Mouse (Mus musculus): ENCODE data around the gene Serpinf2. TPM values are rescaled to one million over a fixed set of nuclear protein-coding genes. Genes with fewer than 3 reads are reported as not detected.
A peak's percentile ranks its signal among the peaks of the same experiment; 100 is the strongest.

Serpinf2 gene
- polyA plus RNA-seq, 1 experiment from 2014 or later: 631 TPM

DNA sequence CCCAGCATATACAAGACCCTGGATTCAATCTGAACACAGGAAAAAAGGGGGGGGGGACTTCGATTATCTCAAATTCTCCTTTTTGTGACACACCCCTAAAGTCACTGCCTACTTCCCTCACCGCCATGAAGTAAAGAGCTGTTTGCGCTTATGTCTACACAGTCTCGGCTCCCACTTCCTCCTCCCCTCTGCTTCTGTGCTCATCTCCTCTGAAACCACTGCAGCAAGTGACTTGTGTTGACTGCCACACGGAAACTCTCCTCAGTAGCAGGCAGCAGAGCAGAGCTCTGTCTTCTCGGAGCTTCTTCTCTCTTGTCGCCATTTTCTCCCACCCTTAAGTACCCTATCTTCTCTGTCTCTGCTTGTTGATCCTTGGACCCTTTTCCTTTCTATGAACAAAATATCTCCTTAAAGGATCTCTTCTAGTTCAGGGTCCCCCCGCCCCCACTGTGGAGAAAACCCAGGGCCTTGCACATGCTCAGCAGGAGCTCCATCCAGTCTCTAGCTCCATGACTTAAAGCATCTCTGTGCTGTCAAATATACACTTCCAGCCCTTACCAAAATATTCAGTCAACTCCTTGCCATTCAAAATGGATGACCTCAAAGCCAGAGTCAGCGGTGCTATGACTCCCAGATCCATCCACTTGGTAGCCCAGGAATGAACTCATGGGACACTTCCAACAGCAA, 10.2 kb downstream of the Serpinf2 start:
- H3K4me2 ChIP-seq: 0 out of 2 replicates have a peak overlapping the region, but pooled peaks have one; percentile 2
- peaks cover 4% of the 10 kb centered on the region; the same call in 1 of the 2 replicates for H3K27me3 ChIP-seq
- peak overlapping the region; percentile 51 for H3K27ac ChIP-seq (replicated peaks)
- no peak for ATAC-seq (ENCODE audit: insufficient read depth)
- 30% methylated on average over 9 of the region's 9 CpGs for WGBS (ENCODE audit: insufficient replicate concordance)
- H3K9ac ChIP-seq: no peak overlapping the region
- H3K9me3 ChIP-seq (replicated peaks): no peaks in the 10 kb centered on the region
- H3K4me1 ChIP-seq (replicated peaks): peaks cover 13% of the 10 kb centered on the region; the same call in 1 of the 2 replicates
- no peak overlapping the region for H3K4me3 ChIP-seq (replicated peaks)
- H3K36me3 ChIP-seq (replicated peaks): peaks cover 30% of the 10 kb centered on the region

DNA sequence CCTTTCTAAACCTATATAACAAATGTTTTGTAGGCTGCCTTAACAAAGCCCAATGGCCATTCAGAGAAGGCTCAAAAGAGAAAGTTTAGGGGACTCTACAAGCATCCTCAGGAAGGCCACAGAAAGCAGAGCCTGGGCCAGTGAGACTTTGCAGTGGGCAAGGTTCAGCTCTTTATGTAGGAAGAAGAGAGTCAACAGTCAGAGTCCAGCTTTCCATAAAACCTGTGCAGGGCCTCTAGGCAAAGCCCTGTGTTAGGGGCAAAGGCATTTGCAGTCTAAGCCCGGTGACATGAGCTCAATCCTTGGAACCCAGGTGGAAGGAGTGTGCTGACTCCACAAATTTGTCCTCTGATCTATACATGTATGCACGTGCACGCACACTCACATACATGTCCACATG, 14.9 kb downstream of the Serpinf2 start:
- Histone ChIP-seq H3K36me3 (replicated peaks) (no peaks in the 10 kb centered on the region), H3K27me3 (peaks cover 13% of the 10 kb centered on the region), H3K4me2 (no peak overlapping the region), H3K9ac (no peak overlapping the region), H3K27ac (replicated peaks) (no peak overlapping the region; the same call in 1 of the 2 replicates), H3K4me1 (replicated peaks) (peaks cover 29% of the 10 kb centered on the region), H3K4me3 (replicated peaks) (no peak overlapping the region), H3K9me3 (replicated peaks) (no peaks in the 10 kb centered on the region)
- ATAC-seq (ENCODE audit: insufficient read depth): peak; percentile 50
- WGBS (ENCODE audit: insufficient replicate concordance): 70% methylated on average over 3 of the region's 3 CpGs

DNA sequence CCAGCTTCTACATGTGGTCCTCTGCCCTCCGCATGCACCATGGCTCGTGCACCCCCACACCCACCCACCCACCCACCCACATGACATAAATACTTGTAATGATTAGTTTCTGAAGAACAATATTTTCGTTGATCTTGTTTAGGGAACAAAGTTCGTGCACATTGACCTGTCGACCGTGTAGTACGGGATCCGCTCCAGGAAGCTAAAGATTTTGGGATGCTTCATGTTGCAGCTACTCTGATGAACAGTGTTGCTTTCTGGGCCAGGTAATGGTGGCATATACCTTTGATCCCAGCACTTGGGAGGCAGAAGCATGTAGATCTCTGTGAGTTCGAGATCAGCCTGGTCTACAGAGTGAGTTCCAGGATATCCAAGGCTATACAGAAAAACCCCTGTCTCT, 15.4 kb downstream of the Serpinf2 start:
- H3K9ac ChIP-seq: no peak overlapping the region
- no peak overlapping the region for H3K27ac ChIP-seq (replicated peaks)
- H3K27me3 ChIP-seq: peaks cover 13% of the 10 kb centered on the region
- H3K9me3 ChIP-seq (replicated peaks): no peaks in the 10 kb centered on the region
- H3K4me1 ChIP-seq (replicated peaks): peaks cover 26% of the 10 kb centered on the region; the same call in 1 of the 2 replicates
- no peaks in the 10 kb centered on the region for H3K36me3 ChIP-seq (replicated peaks)
- no peak overlapping the region for H3K4me2 ChIP-seq
- 66% methylated on average over 9 of the region's 9 CpGs for WGBS (ENCODE audit: insufficient replicate concordance)
- no peak for ATAC-seq (ENCODE audit: insufficient read depth)
- H3K4me3 ChIP-seq (replicated peaks): no peak overlapping the region

DNA sequence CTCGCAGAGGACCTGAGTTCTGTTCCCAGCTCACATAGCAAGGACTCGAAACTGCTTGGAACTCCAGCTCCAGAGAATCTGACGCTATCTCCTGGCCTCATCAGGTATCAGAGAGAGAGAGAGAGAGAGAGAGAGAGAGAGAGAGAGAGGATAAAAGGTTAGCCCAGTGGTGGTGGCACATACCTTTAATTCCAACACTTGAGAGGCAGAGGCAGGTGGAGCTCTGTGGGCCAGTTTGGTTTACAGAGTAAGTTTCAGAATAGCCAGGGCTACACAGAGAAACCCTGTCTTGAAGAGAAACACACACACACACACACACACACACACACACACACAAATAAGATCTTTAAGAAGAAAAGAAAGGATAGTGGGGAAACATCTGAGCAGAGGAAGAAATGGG, 16.3 kb downstream of the Serpinf2 start:
- no peak overlapping the region for H3K9ac ChIP-seq
- ATAC-seq (ENCODE audit: insufficient read depth): no peak
- H3K4me1 ChIP-seq (replicated peaks): peaks cover 22% of the 10 kb centered on the region; the same call in 1 of the 2 replicates
- H3K27me3 ChIP-seq: peaks cover 13% of the 10 kb centered on the region
- H3K4me2 ChIP-seq: peak overlapping the region; percentile 18; the same call in 1 of the 2 replicates
- 57% methylated on average over 3 of the region's 3 CpGs for WGBS (ENCODE audit: insufficient replicate concordance)
- no peak overlapping the region for H3K4me3 ChIP-seq (replicated peaks)
- H3K27ac ChIP-seq (replicated peaks): no peak overlapping the region; the same call in 1 of the 2 replicates
- no peaks in the 10 kb centered on the region for H3K36me3 ChIP-seq (replicated peaks)
- H3K9me3 ChIP-seq (replicated peaks): no peaks in the 10 kb centered on the region

DNA sequence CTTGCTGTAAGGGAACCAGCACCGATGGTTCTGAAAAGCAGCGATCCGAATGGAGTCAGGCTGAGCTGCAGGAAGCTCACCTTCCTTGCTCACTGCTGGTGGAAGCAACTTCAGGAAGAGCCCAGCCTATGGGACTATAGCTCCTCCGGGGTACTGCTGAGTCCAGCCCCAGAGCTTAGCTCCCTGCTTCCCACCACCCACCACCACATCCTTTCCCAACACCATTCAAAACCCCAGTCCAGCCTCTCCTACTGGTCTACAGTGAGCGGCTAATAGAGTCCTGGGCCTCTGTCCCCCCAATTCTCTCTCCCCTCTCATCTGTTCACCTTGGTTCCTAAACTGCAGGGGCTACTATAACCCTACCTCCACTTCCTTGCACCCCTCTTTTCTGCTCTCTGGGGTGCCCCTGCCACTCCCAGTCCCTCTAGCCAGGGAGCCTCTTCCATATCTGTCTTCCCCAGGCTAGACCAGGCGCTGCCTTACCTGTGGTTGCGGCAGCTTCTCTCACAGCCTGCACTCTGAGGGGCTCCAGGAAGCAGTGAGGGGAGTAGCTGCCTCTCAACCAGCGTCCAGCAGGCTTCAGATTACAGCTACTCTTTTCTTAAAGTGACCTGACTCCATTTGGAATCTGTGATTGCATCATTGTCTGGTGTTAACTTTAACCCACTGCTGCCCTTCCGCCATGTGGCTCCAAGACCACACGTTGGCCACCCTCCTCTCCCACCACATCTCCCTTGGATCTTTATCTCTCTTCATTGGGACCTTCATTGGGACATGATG, 17.2 kb downstream of the Serpinf2 start, which contains the start of gene Serpinf1:
Gene Serpinf1, minus strand, starts transcription at position 689 of the 780 bp plus-strand sequence.
- Histone ChIP-seq H3K27ac (replicated peaks) (peak within 1 kb of the TSS; percentile 33), H3K4me2 (peak within 1 kb of the TSS; percentile 46), H3K4me3 (replicated peaks) (peak within 1 kb of the TSS; percentile 50), H3K36me3 (replicated peaks) (no peaks in the 10 kb centered on the region), H3K9ac (peak within 1 kb of the TSS; percentile 39; the same call in 1 of the 2 replicates), H3K27me3 (peaks cover 13% of the 10 kb centered on the region), H3K9me3 (replicated peaks) (no peaks in the 10 kb centered on the region), H3K4me1 (replicated peaks) (peaks cover 22% of the 10 kb centered on the region; the same call in 1 of the 2 replicates)
- ATAC-seq (ENCODE audit: insufficient read depth): peak; percentile 28
- WGBS (ENCODE audit: insufficient replicate concordance): 27% methylated on average over 10 of the region's 10 CpGs

DNA sequence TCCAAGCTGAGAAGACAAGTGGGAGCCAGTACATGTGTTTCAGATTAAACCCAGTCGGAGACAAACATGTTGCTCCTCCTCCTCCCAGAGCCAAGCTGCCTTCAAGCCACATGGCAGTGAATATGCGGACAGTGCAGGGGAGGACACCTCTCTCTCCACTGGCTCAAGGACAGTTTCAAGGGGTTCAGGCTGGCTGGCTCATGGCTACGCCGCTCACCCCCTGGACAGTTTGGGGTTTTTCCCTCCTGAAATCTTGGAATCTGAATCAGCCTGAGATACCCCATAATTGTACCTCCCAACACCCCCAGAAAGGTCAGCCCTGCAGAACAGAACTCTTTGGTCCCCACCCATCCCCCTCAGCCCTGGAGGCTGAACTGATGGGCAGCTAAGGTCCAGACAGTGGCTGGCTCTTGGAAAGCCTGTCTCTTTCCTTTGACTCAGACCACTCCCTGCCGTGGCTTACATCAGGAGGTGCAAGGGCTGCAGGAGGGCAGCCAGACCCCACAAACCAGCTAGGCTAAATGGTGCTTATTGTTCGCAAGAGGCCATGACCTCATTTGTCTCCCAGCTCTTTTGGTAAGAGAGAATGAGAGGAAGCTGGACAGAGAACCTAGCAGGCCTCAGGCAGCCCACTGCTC, 17.9 kb downstream of the Serpinf2 start:
- Histone ChIP-seq H3K9me3 (replicated peaks) (no peaks in the 10 kb centered on the region), H3K4me1 (replicated peaks) (peaks cover 22% of the 10 kb centered on the region; the same call in 1 of the 2 replicates), H3K9ac (peak overlapping the region; percentile 39; the same call in 1 of the 2 replicates), H3K4me3 (replicated peaks) (peak overlapping the region; percentile 50), H3K27ac (replicated peaks) (no peak overlapping the region), H3K4me2 (peak overlapping the region; percentile 46), H3K27me3 (peaks cover 13% of the 10 kb centered on the region), H3K36me3 (replicated peaks) (no peaks in the 10 kb centered on the region)
- WGBS (ENCODE audit: insufficient replicate concordance): 56% methylated on average over 6 of the region's 6 CpGs
- ATAC-seq (ENCODE audit: insufficient read depth): 0 out of 2 replicates have a peak, but pooled peaks have one; percentile 29

DNA sequence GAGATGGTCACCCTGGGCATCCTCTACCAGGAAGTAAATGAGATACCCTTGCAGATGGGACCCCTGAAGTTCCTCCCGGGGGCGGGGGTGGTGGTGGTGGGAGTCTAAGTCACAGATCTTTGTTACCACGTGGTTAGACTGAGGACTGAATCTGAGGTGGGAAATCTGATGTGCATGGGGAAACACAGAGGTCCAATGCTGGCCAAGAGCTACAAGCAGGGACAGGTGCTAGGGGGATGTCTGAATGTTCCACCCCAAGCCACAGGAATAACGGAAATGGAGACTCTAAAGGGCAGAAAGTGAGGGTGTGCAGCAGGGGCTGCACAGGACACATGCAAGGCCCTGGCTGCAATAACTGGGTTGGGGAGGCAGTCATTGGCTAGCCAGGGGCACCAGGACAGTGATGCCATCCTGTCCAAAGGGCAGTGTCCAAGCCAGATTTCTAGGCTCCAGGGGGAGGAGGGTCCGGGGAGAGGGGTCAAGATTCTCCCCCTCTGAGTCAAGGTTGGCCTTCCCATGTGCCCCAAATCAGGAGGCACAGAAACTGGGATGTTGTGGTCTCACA, 18.5 kb downstream of the Serpinf2 start:
- Histone ChIP-seq H3K27ac (replicated peaks) (no peak overlapping the region), H3K9me3 (replicated peaks) (no peaks in the 10 kb centered on the region), H3K4me2 (peak overlapping the region; percentile 46), H3K9ac (no peak overlapping the region), H3K36me3 (replicated peaks) (no peaks in the 10 kb centered on the region), H3K4me1 (replicated peaks) (peaks cover 22% of the 10 kb centered on the region; the same call in 1 of the 2 replicates), H3K4me3 (replicated peaks) (peak overlapping the region; percentile 50; the same call in 1 of the 2 replicates), H3K27me3 (peaks cover 13% of the 10 kb centered on the region)
- 48% methylated on average over 5 of the region's 5 CpGs for WGBS (ENCODE audit: insufficient replicate concordance)
- ATAC-seq (ENCODE audit: insufficient read depth): no peak

DNA sequence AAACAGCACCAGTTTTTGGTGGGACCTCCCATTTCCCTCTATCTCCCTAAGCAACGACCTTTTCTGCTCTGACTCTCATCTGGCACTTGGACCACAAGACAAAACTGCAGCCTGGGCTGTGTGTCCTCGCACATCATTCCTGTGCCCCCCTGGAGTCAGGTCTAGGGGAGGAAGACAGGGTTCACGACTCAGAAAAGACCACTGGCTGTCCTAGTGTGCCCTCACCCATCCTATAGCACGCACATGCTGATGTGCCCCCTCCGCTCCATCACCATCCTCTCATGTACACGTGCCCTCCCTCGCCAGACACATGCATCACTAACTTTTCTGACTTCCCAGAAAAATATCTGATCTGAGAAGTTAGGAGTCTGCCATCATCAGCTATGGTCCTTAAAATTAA, 19.4 kb downstream of the Serpinf2 start:
- 63% methylated on average over 7 of the region's 7 CpGs for WGBS (ENCODE audit: insufficient replicate concordance)
- no peaks in the 10 kb centered on the region for H3K36me3 ChIP-seq (replicated peaks)
- no peak overlapping the region for H3K4me3 ChIP-seq (replicated peaks)
- H3K27ac ChIP-seq (replicated peaks): no peak overlapping the region
- H3K4me1 ChIP-seq (replicated peaks): peaks cover 20% of the 10 kb centered on the region; the same call in 1 of the 2 replicates
- no peak for ATAC-seq (ENCODE audit: insufficient read depth)
- no peak overlapping the region for H3K9ac ChIP-seq
- H3K9me3 ChIP-seq (replicated peaks): no peaks in the 10 kb centered on the region
- H3K27me3 ChIP-seq: peaks cover 13% of the 10 kb centered on the region
- no peak overlapping the region for H3K4me2 ChIP-seq

DNA sequence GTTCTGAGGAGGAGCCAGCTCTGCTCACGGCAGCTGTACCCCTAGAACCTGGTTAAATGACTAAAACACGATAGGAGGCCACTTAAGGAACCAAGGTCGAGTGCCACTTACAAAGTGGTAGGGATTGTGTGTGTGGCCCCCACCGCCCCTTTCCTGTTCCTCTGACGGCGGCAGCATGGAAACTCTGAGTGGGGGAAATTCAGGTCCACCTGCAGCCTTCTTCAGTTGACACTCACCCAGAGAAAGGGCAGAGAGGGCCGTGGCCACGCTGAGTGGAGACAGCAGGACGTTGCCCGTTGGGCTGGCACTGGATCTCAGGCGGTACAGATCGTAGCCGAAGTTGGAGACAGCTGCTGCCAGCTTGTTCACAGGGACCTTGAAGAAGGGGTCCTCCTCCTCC, 23.4 kb downstream of the Serpinf2 start:
- 55% methylated on average over 13 of the region's 13 CpGs for WGBS (ENCODE audit: insufficient replicate concordance)
- no peak for ATAC-seq (ENCODE audit: insufficient read depth)
- Histone ChIP-seq H3K9ac (no peak overlapping the region), H3K36me3 (replicated peaks) (peaks cover 12% of the 10 kb centered on the region; the same call in 1 of the 2 replicates), H3K27ac (replicated peaks) (no peak overlapping the region), H3K27me3 (no peaks in the 10 kb centered on the region; the same call in 1 of the 2 replicates), H3K4me3 (replicated peaks) (no peak overlapping the region), H3K9me3 (replicated peaks) (no peaks in the 10 kb centered on the region), H3K4me2 (no peak overlapping the region), H3K4me1 (replicated peaks) (peaks cover 3% of the 10 kb centered on the region; the same call in 1 of the 2 replicates)

DNA sequence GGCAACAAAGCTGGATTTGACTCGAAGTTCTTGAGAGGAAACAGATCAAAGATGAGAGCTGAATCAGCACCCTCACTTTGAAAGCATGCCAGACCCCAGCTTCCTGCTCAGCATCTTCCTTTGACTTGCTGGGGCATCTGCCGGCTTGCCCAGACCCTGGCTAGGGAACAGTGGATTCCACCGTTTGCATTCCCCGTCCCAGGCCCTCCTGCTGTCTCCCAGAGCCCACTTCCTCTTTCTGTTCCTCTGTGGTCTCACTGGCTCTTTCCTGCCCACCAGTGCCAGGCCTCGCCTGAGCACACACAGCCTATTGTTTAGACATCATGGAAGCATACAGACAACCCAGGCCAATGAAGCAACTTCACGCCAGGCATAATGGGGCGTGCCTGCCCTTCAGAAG, 24.3 kb downstream of the Serpinf2 start:
- ATAC-seq (ENCODE audit: insufficient read depth): no peak
- no peaks in the 10 kb centered on the region for H3K27me3 ChIP-seq
- H3K4me1 ChIP-seq (replicated peaks): no peaks in the 10 kb centered on the region; the same call in 1 of the 2 replicates
- no peak overlapping the region for H3K4me2 ChIP-seq
- no peaks in the 10 kb centered on the region for H3K9me3 ChIP-seq (replicated peaks)
- peaks cover 12% of the 10 kb centered on the region; the same call in 1 of the 2 replicates for H3K36me3 ChIP-seq (replicated peaks)
- 16% methylated on average over 7 of the region's 7 CpGs for WGBS (ENCODE audit: insufficient replicate concordance)
- H3K4me3 ChIP-seq (replicated peaks): no peak overlapping the region
- H3K9ac ChIP-seq: no peak overlapping the region
- H3K27ac ChIP-seq (replicated peaks): no peak overlapping the region

All from liver, embryonic 15.5 days (tissue).